Comparison of ENCODE assay signal across 33 mouse cellular contexts in the genomic region with DNA sequence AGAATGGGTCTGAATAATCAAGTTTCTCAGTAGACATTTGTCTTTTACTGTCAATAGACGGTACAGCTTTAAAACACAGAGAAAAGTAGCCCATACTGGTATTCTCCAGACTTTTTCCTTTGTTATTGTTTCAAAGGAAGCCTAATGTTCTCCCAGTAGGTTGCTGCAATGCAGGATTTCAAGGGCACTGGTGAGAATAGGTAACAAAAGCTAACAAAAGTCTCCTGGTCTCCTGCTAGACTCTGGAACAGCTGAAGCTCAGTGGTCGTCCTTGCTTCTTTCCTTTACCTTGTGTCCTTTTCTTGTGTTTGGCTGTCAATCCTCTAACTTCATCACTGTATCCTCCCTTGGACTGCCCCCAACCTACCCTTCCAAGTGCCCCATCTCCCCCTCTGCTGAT.
"Had no signal": no experiment of that assay in that cellular context is flagged by ENCODE, and none has a peak within 500 bp of the region (broad histone marks: within the 10 kb centered on the region; RNA-seq: fewer than 3 reads in every experiment).

No protein-coding gene starts in this region.

- H3K27me3 ChIP-seq: heart, embryonic 12.5 days; heart, embryonic 13.5 days; heart, embryonic 15.5 days; hindbrain, embryonic 12.5 days; hindbrain, embryonic 15.5 days; intestine, embryonic 15.5 days; kidney, embryonic 15.5 days had no signal

- H3K4me1 ChIP-seq: heart, embryonic 12.5 days; heart, embryonic 13.5 days; heart, embryonic 15.5 days; hindbrain, embryonic 10.5 days; hindbrain, embryonic 12.5 days; hindbrain, embryonic 15.5 days; intestine, embryonic 15.5 days; kidney, embryonic 15.5 days had no signal

- ATAC-seq: hindbrain, embryonic 16.5 days; hindbrain, postnatal 0 days; inflammation-experienced regulatory T-cells, adult 6 months; intestine, embryonic 15.5 days; intestine, embryonic 16.5 days; intestine, postnatal 0 days had no signal

- H3K4me2 ChIP-seq: heart, embryonic 12.5 days; heart, embryonic 13.5 days; heart, embryonic 15.5 days; hindbrain, embryonic 12.5 days; hindbrain, embryonic 14.5 days; hindbrain, embryonic 15.5 days; intestine, embryonic 15.5 days; kidney, embryonic 15.5 days had no signal

- H3K9ac ChIP-seq: heart, embryonic 12.5 days; heart, embryonic 13.5 days; heart, embryonic 15.5 days; hindbrain, embryonic 12.5 days; hindbrain, embryonic 14.5 days; hindbrain, embryonic 15.5 days; intestine, embryonic 15.5 days; kidney, embryonic 15.5 days had no signal

- H3K27ac ChIP-seq: heart, embryonic 13.5 days; heart, embryonic 15.5 days; hindbrain, embryonic 10.5 days; hindbrain, embryonic 12.5 days; hindbrain, embryonic 14.5 days; hindbrain, embryonic 15.5 days; hindbrain, postnatal 0 days; intestine, embryonic 15.5 days; kidney, embryonic 15.5 days; kidney, postnatal 0 days; layer of hippocampus, adult 2 months; left cerebral cortex, adult 2 months had no signal

- H3K9me3 ChIP-seq: heart, embryonic 12.5 days; heart, embryonic 13.5 days; heart, embryonic 15.5 days; hindbrain, embryonic 10.5 days; hindbrain, embryonic 12.5 days; hindbrain, embryonic 15.5 days; intestine, embryonic 15.5 days; kidney, embryonic 15.5 days had no signal

- H3K4me3 ChIP-seq: heart, embryonic 12.5 days; heart, embryonic 13.5 days; heart, embryonic 15.5 days; hindbrain, embryonic 10.5 days; hindbrain, embryonic 12.5 days; hindbrain, embryonic 15.5 days; intestine, embryonic 15.5 days; kidney, embryonic 15.5 days; layer of hippocampus, adult 2 months; left cerebral cortex, adult 2 months had no signal

- DNase-seq: heart, postnatal 10 days; heart, postnatal 14 days; heart, postnatal 36 days; heart, postnatal 4 days; kidney, adult 11 months; kidney, adult 18-20 months; kidney, adult 2 months; kidney, adult 8-10 months; kidney, adult 9 months; kidney, postnatal 10 days; kidney, postnatal 14 days; kidney, postnatal 25 days; kidney, postnatal 36 days; kidney, postnatal 4 days; layer of hippocampus, adult 9-11 months; layer of hippocampus, postnatal 36 days had no signal

- H3K36me3 ChIP-seq: heart, embryonic 12.5 days; heart, embryonic 13.5 days; heart, embryonic 15.5 days; hindbrain, embryonic 10.5 days; hindbrain, embryonic 12.5 days; hindbrain, embryonic 15.5 days; intestine, embryonic 15.5 days; kidney, embryonic 15.5 days had no signal
